Mouse (Mus musculus) forebrain, postnatal 0 days (tissue): ENCODE measurements around the gene Tenm3. TPM values are rescaled to one million over a fixed set of nuclear protein-coding genes. Genes with fewer than 3 reads are reported as not detected.

Source experiments
- ATAC-seq: fragments of 200-750 bp; cut with Nextera tagmentation; 2 replicates; pipeline ENCODE4 v1.8.0; 2017; ENCODE audit warnings: mild to moderate bottlenecking, moderate library complexity
- DNase-seq: peaks from one replicate; pipeline ENCODE4 v3.0.0-alpha.2; 2015
- H3K27ac ChIP-seq: fragments of 300-500 bp; sonication (generic); 2 replicates; pipeline ENCODE4 v1.5.1; 2014; ENCODE audit warnings: low read depth, mild to moderate bottlenecking, antibody characterized with exemption, low read length, moderate library complexity, mixed read lengths
- H3K27me3 ChIP-seq: fragments of 300-500 bp; sonication (generic); 2 replicates; pipeline ENCODE4 v1.6.1; 2014; ENCODE audit warnings: mild to moderate bottlenecking, low read length, mixed read lengths; ENCODE audit not compliant: insufficient read depth
- H3K36me3 ChIP-seq: fragments of 300-500 bp; sonication (generic); 2 replicates; pipeline ENCODE4 v1.6.1; 2014; ENCODE audit warnings: mild to moderate bottlenecking, moderate library complexity; ENCODE audit not compliant: insufficient read depth
- H3K4me1 ChIP-seq: fragments of 300-500 bp; sonication (generic); 2 replicates; pipeline ENCODE4 v1.6.1; 2014; ENCODE audit warnings: antibody characterized with exemption; ENCODE audit not compliant: insufficient read depth
- H3K4me2 ChIP-seq: fragments of 300-500 bp; sonication (generic); 2 replicates; pipeline ENCODE4 v1.6.1; 2014; ENCODE audit warnings: low read depth, mild to moderate bottlenecking, moderate library complexity
- H3K4me3 ChIP-seq: fragments of 300-500 bp; sonication (generic); 2 replicates; pipeline ENCODE4 v1.5.1; 2014; ENCODE audit warnings: low read depth, low read length, mixed read lengths
- H3K9ac ChIP-seq: fragments of 300-500 bp; sonication (generic); 2 replicates; pipeline ENCODE4 v1.6.1; 2014; ENCODE audit warnings: mild to moderate bottlenecking
- H3K9me3 ChIP-seq: fragments of 300-500 bp; sonication (generic); 2 replicates; pipeline ENCODE4 v1.6.1; 2016; ENCODE audit warnings: low read length
- CTCF ChIP-seq: sonication (generic); IDR thresholded peaks from 2 replicates; pipeline ENCODE4 v1.5.1; 2016; ENCODE audit warnings: antibody characterized with exemption, control low read depth, low read depth
- WGBS: fragments of 180-500 bp; shearing (Covaris S2); extraction: QIAGEN DNeasy Blood & Tissue Kit; methylation state at CpG from one replicate; pipeline ENCODE4 v1.1.7; 2014; 5-methylcytosine and 5-hydroxymethylcytosine counted together
- polyA plus RNA-seq: library from polyadenylated mRNA; unstranded; fragments of >200 nt; fragmentation: Nextera tagmentation; extraction: Ambion mirVana; gene quantifications from 2 replicates; pipeline ENCODE4 v1.2.1, GENCODE M21; 2015
- total RNA-seq: library from RNA; depleted of rRNA; stranded (reverse); fragments of >200 nt; gene quantifications from 2 replicates; pipeline ENCODE4 v1.2.3, GENCODE M21; 2014

Tenm3 gene
- total and polyA plus RNA-seq, 2 experiments from 2014 or later, result 21.6 to 111 TPM

DNA sequence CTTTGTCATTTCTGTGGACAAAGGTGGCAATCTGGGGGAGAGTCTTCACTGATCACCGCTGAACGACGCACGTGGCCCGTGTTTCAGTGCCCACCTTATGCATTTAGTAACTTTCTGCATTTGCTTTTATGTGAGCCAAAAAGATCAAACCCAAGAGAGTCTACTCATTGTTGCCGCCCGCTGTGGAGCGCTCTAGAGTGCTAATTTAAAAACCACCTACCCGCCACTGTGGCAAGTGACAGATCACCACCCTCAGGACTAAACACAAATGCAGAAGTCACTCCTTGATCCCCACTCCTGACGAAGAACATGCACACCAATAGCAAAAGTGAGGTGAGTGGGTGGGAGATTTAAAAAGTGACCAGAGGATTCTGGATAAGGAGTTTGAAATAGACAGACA, 583.5 kb downstream of the Tenm3 start:
- Histone ChIP-seq H3K36me3 (0 out of 2 replicates have a peak, but pooled peaks cover 5% of the 10 kb centered on the region), H3K27ac (no peak overlapping the region), H3K9ac (no peak overlapping the region), H3K27me3 (no peaks in the 10 kb centered on the region), H3K4me3 (no peak overlapping the region), H3K9me3 (no peaks in the 10 kb centered on the region), H3K4me2 (no peak overlapping the region), H3K4me1 (no peaks in the 10 kb centered on the region)
- no peak for DNase-seq
- no peak for ATAC-seq
- TF ChIP-seq CTCF, result no peak
- 93% methylated on average over 10 of the region's 10 CpGs for WGBS

DNA sequence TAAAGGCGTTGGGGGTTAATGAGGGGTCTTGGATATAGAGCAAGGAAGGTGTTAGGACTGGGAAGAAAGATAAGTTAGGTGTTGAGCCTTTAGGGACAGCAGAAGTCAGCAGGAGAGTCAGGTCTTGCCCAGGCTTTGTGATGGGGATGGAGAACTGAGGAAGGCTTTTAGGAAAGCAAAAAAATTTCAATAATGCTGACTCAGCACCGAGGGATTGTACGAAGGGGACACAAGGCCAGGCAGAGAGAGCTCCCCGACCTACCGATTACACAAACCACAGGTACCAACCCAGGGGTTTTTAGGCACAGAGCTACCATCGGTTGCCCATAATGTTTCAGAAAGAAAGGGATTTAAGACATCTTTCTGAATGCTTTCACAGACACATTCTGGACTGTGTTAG, 583.9 kb downstream of the Tenm3 start:
- H3K4me2 ChIP-seq, result no peak overlapping the region
- H3K9me3 ChIP-seq, result no peaks in the 10 kb centered on the region
- no peak for ATAC-seq
- WGBS, result 87% methylated on average over 6 of the region's 6 CpGs
- no peaks in the 10 kb centered on the region for H3K27me3 ChIP-seq
- no peak overlapping the region for H3K9ac ChIP-seq
- no peak for TF ChIP-seq CTCF
- H3K36me3 ChIP-seq, result 0 out of 2 replicates have a peak, but pooled peaks cover 5% of the 10 kb centered on the region
- H3K4me3 ChIP-seq, result no peak overlapping the region
- no peaks in the 10 kb centered on the region for H3K4me1 ChIP-seq
- DNase-seq, result no peak
- H3K27ac ChIP-seq, result no peak overlapping the region

DNA sequence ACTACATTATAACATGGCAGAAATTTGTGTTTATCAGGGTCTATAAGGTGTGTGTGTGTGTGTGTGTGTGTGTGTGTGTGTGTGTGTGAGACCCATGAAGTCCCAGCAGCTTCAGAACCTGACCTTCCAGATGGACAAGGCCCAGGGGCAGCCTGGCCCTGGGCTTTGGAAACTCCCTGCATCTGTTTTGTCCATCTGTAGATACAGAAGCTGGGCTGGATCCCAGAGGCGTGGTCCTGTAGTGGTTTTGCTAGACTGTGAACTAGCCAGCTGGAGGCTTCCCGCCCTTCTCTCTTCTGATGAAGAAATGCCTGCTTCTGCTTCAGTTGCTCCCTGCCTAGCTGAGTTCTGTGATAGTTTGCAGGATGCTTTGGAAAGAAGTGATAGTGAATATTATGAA, 599.9 kb downstream of the Tenm3 start:
- H3K4me3 ChIP-seq, result no peak overlapping the region
- H3K27ac ChIP-seq, result no peak overlapping the region
- ATAC-seq, result no peak
- WGBS, result 73% methylated on average over 2 of the region's 2 CpGs
- no peak overlapping the region for H3K4me2 ChIP-seq
- DNase-seq, result no peak
- H3K4me1 ChIP-seq, result no peaks in the 10 kb centered on the region
- no peaks in the 10 kb centered on the region for H3K36me3 ChIP-seq
- no peaks in the 10 kb centered on the region for H3K27me3 ChIP-seq
- TF ChIP-seq CTCF, result no peak
- H3K9ac ChIP-seq, result no peak overlapping the region
- no peaks in the 10 kb centered on the region for H3K9me3 ChIP-seq

DNA sequence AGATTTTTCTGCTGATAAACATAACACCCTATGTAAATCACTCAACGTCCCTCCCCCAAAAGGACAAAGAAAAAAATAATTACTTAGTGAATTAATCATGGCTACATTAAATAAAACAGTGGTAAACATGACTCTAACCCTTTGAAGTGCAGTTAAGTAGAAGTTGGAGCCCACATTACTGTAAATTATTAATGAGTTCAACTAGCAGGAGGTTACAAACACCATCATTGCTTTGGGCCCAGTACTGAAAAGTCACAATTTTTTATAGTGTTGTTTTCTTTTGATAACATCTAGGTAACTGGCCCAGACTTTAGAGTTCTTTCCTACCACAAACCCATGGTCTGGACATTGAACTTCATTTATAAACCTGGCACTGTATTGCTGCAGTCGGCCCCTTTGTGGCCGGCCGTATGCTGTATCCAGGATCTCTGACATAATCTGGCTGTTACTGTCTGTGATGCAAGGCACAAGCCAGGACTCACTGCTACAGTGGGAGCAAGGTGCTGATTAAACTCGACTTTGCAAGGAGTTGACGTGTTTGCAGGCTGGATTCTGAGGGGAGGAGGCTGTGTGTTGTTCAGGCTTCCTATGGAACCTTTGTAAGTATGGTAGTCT, 602.7 kb downstream of the Tenm3 start:
- no peak for ATAC-seq

DNA sequence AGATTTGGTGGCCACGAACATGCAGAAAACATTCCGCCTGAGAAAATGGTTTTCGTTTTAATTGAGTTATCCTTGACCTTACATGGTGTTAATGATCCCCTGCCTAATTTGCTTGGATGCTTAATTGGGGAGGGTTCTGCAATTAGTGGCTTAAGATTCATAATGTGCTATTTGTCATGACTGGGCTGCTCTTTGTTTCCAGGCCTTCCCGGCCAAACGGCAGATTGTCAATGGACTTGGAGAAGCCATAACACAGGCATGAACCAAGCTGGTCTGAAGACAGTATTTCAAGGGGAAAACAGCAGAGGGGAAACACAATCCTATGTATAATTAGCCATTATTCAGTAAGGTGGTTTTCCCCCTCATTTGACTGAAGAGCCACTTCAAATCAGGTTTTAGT, 606.8 kb downstream of the Tenm3 start:
- Histone ChIP-seq H3K27me3 (no peaks in the 10 kb centered on the region), H3K27ac (no peak overlapping the region), H3K9me3 (peaks cover 4% of the 10 kb centered on the region; the same call in 1 of the 2 replicates), H3K36me3 (peaks cover 21% of the 10 kb centered on the region), H3K4me2 (no peak overlapping the region), H3K9ac (no peak overlapping the region), H3K4me3 (no peak overlapping the region), H3K4me1 (no peaks in the 10 kb centered on the region)
- WGBS, result 41% methylated on average over 5 of the region's 5 CpGs
- DNase-seq (no peak), ATAC-seq (no peak)
- TF ChIP-seq CTCF, result no peak

More for the DNA sequence above, 602.7 kb downstream of the Tenm3 start:
- Histone ChIP-seq H3K27ac (no peak overlapping the region), H3K27me3 (no peaks in the 10 kb centered on the region), H3K36me3 (peaks cover 6% of the 10 kb centered on the region; the same call in 1 of the 2 replicates), H3K4me2 (no peak overlapping the region), H3K4me1 (no peaks in the 10 kb centered on the region), H3K9ac (no peak overlapping the region), H3K9me3 (no peaks in the 10 kb centered on the region), H3K4me3 (no peak overlapping the region)
- DNase-seq, result no peak
- WGBS, result 49% methylated on average over 6 of the region's 6 CpGs
- no peak for TF ChIP-seq CTCF

DNA sequence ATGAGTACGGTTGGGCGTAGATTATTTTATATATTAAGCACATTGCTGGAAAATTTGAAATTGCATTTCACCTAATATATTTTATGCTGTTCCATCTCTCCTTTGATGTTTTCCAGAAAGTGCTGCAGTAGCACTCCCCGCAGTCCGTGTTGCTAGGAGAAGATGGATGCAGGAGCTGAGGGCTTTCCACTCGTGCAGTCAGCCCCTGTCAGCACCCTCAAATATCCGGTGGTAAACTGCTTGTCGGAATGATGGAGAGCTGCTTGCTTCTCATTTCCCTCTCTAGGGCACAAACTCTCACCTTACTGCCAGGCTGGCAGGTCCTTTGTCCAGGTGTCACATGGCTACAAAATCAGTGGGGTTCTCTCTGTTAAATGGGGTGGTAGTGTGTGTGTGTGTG, 610.8 kb downstream of the Tenm3 start:
- Histone ChIP-seq H3K9ac (no peak overlapping the region), H3K4me2 (no peak overlapping the region), H3K36me3 (peaks cover 31% of the 10 kb centered on the region), H3K4me1 (no peaks in the 10 kb centered on the region), H3K27me3 (no peaks in the 10 kb centered on the region), H3K27ac (no peak overlapping the region), H3K4me3 (no peak overlapping the region), H3K9me3 (peaks cover 4% of the 10 kb centered on the region; the same call in 1 of the 2 replicates)
- no peak for TF ChIP-seq CTCF
- WGBS, result 79% methylated on average over 7 of the region's 7 CpGs
- DNase-seq, result no peak
- ATAC-seq, result no peak

DNA sequence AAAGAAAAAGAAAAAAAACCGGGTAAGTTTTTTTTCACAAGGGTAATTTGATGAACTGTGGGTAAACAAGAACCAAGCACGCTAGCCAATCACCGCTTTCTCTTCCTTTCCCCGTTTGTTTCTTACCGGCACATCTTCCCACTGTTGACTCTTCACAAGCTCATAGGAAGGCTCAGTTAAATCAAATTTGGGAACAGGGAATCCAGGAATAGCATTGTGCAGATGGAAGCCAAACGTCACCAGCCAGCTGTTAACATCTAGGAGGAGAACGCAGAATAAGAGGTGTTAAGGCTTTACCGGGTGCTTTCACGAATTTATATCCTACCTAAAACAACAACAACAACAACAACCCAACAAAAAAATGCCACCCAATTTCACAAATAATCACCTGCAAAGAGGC, 611.9 kb downstream of the Tenm3 start:
- 73% methylated on average over 9 of the region's 9 CpGs for WGBS
- H3K9me3 ChIP-seq, result peaks cover 4% of the 10 kb centered on the region; the same call in 1 of the 2 replicates
- H3K4me3 ChIP-seq, result no peak overlapping the region
- no peak overlapping the region for H3K9ac ChIP-seq
- no peaks in the 10 kb centered on the region for H3K27me3 ChIP-seq
- DNase-seq (no peak), ATAC-seq (no peak)
- no peak overlapping the region for H3K4me2 ChIP-seq
- H3K4me1 ChIP-seq, result no peaks in the 10 kb centered on the region
- H3K27ac ChIP-seq, result no peak overlapping the region
- no peak for TF ChIP-seq CTCF
- H3K36me3 ChIP-seq, result peaks cover 31% of the 10 kb centered on the region
